Mouse (Mus musculus) gastrocnemius, adult 8-10 months (tissue): Measurements from ENCODE around the gene Gm20388. TPM values are rescaled to one million over a fixed set of nuclear protein-coding genes. Genes with fewer than 3 reads are reported as not detected.

Source experiments
- DNase-seq, 2 experiments: peaks; one replicate each; pipeline ENCODE4 v3.0.0; 2022; ENCODE audit warnings: low spot score in 2 of 2
- total RNA-seq, 4 experiments: library from RNA; stranded (reverse); gene quantifications; 2 replicates each; pipeline ENCODE4 v1.2.4; 2022

Gm20388 gene
- total RNA-seq, 4 experiments from 2014 or later = 4.4 to 20.0 (median 7.9) TPM; not detected in 1

DNA sequence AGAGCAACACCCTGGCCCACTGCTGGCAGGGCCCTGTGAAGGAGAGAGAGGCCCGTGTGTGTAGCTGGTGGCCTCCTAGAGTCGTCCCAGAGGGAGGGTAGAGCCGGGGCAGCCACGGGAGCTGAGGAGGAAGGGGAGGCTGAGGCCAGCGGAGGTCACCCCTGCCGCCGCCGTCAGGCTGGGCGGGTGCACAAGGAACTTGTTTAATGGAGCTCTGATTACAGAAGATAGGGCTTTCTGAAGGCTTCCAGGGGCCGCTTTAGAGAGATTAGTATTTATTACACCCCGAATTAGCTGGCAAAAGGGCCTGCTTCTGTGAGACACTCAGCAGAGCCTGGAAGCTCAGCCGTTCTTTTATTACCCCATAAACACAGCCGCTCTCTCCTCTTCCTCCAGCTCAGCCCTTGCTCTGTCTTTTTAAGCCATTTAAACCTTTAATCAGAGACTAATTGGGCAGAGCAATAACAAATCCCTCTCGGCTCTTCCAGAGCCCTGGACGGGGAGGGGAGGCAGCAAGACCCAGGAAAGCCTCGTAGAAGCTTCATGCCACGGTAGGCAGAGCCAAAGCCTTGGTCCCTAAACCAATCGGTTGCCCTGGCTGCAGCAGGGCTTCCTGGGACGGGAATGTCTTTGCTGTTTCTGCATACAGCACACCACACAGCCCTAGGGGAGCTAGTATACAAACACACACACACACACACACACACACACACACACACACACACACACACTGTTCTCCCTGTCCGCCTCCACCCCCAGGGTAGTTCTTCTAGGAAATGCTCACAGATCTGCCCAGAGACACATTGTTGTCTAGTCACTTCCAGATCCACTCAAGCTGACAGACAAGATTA, 1448.7 kb downstream of the Gm20388 start:
- DNase-seq = no peak

DNA sequence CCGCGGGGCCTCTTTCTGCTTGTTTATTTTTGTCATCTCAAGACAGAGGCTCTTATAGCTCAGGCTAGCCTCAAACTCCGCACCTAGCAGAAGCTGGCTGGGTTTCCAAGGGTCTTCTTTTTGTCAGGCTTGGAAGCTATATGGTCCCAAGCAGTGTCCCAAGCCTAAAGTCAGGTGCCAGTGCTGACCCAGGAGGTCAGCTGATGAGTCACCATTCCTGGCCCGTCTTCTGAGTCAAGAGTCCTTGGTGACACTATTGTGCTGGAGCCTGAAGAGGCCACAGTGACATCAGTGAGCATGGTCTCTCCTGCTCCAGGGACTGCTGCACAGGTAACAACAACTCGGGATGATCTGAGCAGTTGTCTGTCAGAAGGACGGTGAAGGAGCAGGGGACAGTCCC, 1449.4 kb downstream of the Gm20388 start:
- no peak for DNase-seq

DNA sequence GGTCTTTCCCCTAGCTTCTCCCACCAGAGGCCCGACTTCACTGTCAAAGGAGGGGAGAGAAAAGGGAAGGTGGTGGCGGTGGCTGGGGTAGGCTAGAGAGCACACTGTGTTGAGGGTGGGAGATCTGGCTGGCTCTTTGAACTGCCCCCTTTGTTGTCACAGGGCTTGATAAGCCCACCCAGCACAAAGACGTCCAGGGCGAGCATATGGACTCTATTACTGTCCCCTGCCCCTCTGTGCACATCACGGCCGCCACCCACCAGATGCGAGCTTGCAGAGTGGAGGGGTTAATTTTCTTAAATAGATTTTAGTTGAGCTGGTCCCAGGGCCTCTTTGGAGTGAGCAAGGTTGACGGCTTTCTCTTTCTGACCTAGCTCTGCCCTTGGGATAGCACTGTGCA, 1450.5 kb downstream of the Gm20388 start:
- DNase-seq = no peak

DNA sequence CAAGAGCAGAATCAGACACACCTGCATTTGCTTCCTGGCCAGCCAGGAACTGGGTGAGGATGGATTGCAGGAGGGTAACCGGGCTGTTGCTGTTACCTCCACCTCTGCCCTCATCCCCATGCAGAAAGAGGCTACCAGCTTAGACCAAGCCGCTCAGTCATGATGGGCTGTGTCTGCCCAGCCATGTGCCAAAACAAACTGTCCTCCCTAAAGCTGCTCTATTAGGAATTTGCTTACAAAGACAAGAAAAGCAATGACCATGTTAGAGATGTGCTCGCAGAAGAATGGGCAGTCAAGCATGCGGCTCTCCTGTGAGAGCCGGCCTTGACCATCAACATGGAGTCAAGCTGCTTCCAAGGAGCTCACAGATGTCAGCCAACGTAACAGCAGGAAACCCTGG, 1454.0 kb downstream of the Gm20388 start:
- DNase-seq = no peak

DNA sequence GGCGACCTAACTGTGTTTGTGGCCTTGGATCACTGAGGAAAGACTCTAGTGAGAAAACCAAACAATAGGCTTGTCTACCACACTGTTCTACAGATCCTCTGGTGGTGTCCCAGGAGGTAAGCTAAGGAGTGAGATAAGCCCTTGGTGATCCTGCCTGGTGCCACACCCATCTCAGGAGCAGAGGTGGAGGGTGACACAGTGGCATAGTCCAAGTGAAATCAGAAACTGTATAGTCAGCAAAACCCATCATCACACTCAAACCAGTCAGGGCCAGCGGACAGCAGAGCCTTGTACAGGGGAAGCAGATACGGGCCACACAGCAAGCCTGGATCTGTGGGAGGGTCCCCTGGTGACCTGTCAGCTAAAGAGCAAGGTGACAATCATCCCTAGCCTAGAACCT, 1454.5 kb downstream of the Gm20388 start:
- DNase-seq = no peak

DNA sequence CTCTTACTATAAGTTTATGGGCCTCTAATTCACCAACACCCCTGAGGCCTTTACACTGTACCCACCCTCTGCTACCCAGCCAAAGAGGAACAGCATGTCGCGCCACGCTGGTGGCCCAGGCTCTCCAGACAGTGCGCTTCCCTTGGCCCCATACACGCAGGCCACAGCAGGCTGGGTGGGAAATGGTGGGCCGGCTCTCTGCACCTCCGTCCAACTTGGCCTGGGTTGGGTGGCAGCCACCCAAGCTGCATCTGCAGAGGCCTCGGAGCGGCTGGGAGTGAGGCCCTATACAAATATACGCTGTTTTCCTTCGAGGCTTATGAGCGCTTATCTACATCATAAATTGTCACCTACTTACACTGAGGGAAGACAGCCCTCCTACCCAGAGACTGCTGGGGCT, 1456.0 kb downstream of the Gm20388 start:
- DNase-seq = no peak

DNA sequence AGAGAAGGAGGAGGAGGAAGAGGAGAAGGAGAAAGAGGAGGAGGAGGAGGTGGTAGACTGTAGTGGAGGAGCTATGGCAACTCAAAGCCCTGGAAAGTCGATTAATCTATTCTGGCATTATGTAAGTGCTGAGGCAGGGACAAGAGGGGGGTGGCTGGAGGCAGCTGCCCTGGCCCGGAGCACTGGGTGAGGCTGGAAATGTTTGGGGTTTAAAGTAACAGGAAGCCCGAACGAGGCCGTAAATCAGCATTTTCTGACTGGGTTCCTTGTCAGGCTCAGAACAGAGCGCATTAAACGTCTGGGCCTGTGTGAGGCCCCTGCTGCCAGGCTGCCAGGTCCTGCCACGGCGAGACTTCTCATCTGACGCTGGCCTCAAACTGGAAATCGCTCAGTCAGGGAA, 1458.2 kb downstream of the Gm20388 start:
- peak in 1 of 2 experiments; percentile 11 for DNase-seq

DNA sequence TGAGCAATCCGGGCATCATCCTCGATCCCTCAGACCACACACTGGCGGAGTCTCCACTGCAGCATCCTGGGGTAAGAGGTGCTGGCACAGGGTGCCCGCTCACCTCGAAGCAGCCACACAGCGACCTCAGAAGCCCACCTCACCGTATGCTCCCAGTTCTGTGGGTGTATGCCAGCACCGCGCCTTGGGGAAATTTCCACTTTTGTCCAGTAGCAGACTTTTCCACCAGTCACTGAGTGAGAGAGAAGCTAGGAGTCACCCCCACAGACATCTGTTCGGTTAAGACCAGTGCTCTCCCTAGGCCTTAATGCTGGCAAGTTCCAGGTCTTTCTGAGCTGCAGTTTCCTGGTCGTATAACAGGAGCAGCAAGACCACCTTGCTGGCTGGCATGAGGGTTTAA, 1458.7 kb downstream of the Gm20388 start:
- no peak for DNase-seq

DNA sequence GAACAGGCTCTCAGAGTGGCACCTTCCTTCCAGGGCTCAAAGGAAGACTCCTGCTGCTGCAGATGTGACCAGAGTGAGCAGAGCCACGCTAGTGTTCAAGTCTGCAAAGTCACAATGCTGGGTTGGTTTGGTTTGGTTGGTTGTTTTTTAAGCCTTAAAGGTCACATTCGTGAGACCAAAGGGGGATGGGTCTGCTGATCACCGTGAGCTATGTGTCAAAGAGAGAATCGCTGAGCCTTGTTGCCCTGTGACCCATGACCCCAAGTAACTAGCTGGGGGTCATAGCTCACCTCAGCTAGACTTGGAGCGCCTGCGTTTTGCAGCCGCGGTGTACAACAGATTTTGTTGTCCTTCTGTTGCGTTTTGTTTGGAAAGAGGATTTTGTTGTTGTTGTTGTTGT, 1460.6 kb downstream of the Gm20388 start:
- no peak for DNase-seq

DNA sequence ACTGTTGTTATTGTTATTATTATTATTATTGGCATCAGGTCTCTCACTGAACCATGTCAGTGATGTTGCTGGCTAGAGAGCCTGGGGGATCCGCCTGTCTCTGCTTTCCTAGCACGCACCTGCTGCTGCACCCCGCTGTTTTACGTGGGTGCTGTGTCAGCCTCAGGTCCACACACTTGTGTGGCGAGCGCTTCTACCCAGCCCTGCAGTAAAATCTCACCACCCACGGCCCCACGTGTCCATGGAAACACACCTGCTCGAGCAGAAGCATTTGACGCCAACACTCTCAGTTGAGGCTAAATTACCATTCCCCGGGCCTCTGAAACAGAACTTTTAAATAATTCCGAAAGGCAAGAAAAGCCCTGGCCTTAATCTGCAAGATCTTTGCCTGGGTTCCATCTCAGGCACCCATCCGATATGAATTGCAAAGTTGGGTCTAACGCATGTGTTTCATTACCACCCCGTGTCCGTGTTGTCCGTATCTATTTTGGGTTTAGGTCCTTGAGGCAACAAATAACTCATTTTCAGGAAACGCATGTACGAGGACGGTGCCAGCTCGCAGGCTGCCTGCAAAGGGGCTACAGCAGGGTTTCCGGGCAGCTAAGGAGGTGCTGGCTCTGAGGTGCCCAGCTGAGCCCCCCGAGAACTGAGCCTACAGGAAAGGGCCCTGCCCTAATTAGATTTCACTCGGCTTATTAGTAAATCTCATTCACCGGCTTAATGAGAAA, 1461.4 kb downstream of the Gm20388 start:
- DNase-seq = no peak

DNA sequence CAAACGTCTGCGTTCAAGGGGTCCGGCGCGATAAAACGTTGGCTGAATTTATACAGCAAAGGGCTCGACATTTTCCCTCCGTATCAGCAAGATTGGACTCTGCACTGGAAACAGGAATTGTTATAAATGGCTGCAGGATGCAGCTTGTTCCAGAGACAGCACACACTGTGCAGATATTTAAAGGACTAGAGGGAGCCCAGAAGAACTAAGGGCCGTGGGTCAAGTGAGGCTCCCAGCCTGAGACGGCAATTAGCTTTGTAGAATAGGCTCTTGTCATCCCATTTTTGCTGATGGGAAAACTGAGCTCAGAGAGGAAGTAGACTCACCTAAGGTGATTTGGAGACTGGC, 1462.0 kb downstream of the Gm20388 start:
- DNase-seq = no peak

DNA sequence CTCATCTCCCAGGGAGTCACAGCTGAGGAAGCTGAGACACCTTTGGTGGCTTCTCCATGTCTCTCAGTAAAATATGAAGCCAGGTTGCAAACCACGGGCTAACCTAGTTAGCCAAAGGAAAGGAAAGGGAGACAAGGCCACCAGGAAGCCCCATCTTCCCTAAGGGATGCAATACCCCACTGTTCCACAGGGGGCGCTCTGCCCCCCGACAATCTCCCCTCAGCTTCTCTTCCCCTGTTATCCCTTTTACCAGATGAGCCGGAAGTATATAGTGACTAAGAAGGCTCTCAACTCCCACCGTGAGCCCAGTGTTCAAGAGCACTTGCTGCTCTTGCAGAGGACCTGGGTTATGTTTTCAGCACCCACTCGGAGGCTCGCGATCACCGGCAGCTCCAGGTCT, 1463.6 kb downstream of the Gm20388 start:
- DNase-seq = no peak

DNA sequence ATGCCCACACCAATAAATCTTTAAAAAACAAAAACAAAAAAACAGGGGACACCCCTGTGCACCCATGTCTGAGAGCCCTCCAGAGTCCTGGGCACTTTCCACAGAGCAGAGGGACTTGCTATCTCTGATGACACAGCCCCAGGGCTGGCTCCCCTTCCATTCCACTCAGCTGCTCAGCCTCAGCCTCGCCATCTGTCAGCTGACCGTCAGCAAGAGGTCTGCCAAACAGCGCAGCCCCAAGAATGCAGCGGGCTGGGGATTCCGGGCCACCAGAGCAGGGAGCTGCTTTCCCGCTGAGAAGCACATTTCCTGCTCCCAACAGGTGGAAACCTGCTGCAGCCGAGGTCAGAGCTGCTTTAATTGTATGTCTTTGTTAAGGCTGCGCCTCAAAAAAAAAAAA, 1464.1 kb downstream of the Gm20388 start:
- no peak for DNase-seq

DNA sequence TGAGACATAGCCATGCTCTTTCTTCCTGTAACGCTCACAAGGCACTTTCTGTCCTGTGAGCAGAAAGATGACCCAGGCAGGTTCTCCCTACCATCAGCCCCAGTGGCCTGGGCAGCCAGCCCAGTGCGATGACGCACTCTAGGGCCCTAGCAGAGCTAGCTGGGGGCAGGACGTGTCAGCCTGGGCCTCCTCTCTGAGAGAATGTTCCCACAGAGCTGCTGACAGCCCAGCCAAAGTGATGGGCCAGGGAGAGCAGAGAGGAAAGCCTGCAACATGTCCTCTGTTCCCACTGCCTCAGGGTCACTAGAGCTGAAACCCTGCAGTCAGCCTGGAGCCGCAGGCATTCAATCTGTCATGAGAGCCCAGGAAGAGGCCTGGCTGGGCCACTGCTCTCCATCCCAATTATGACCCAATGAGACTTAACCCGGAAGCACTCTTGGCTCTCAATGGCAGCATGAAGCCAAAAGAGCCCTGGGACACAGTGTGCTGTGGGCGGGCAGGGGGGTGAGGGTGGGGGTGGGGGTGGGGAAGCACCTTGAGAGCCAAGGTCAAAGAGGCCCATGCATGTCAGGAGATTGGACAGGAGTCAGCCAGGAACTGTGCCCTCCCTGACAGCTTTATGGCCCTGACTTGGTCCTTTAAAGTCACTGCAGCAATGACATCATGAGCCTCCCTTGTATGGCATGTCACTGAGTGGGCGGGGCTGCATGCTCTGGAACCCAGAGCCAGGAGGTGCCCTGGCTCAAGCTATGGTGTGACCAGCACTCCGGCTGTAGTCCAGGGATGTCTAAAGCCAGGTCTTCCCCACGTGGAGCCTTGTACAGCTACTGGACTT, 1465.7 kb downstream of the Gm20388 start:
- DNase-seq = peak; percentile 31 to 61

DNA sequence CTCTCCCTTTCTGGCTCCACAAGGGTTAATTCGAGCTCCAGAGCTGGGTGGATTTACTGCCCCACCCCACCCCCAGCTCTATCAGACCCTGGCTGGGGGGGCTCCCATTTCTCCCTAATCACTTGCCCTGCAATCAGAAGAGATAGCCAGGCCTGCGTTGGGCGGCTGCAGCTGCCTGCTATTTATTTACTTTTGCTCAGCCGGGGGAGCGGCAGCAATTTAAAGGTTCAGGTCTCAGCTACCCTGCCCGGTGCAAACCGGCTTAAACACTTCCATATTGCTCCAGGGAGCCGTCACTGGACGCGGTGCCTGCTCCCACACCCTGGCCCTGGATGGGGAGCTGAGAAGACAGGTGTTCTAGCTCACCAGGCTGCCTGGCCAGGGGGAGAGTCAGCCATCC, 1467.0 kb downstream of the Gm20388 start:
- no peak for DNase-seq

DNA sequence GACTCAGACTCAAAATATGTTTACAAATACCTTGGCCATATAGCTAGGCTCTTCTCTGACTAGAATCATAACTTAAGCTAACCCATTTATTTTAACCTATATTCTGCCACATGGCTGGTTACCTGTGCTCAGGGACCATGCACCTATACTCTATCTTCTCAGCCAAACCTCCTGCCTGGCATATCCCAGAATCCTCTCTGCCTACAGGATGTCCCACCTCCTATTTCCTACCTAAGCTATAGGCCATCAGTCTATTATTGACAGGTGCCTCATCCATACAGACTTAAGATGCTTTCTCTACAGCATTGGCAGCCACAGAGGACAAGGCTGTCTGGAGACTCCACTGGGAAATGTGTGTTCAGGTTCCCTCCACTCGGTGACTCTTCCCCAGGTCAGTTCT, 1468.7 kb downstream of the Gm20388 start:
- no peak for DNase-seq

DNA sequence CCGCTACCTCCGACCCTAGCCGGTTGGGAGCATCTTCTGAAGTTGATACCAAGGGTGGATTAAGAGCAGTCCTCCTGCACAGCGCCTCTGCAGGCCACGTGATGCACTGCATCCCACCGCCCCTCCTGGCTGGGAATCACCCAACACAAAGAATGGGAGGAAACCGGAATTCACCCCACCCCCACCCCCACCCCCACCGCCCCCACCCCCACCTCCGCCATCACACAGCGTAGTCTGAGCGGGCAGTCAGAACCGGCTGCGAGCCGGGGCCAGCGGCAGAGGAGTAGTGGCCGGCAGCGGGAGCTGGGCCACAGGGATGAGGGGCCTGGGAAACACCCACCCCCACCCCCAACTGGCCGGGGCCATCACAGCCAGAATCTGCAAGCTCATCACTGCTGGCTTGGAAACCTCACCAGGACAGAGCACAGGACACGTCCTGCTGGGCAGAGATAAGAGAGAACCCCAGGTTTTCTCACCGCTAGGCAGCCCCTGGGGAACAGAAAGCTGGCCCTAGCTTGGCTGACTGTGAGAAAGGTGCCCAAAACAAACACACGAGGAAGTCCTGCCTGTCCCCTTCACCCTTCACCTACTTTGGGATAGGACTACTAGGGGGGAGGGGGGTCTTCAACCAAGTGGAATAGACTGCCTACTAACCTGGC, 1472.1 kb downstream of the Gm20388 start:
- DNase-seq = peak; percentile 37 to 41

DNA sequence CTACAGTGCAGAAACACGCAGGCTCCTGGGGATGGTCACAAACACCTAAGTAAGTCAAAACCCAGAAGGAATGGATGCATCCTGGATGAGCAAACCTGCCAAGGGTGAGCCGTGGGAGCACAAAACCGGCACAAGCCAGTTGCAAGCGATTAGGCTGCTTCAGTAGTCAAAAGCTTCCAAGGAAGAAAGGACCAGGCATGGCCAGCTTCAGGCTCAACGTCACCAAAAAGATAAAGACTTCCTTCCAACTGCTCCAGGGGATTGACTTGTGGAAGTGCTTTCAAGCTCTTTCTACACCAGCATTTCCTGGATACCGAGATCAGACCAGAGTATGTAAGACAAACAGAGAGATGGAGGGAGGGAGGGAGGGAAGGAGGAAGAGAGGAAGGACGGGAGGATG, 1474.9 kb downstream of the Gm20388 start:
- DNase-seq = no peak

DNA sequence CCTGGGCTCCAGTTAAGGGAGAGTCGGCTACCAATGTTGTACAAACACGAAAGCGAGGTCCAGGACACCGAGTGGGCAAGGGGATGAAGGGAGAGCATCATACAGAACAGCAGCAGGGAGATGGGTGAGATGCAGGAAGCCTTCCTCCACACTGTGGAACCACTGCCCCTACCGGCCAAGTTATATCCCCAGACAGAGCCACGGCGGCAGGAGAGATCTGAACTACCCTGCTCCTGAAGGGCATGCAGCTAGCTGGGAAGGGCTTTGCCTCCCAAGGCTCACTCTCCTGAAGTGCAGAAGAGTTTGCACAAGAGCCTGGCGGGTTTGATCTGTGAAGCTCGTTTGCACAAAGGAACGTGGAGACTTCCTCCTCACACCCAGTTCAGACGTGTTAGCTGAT, 1480.0 kb downstream of the Gm20388 start:
- no peak for DNase-seq

DNA sequence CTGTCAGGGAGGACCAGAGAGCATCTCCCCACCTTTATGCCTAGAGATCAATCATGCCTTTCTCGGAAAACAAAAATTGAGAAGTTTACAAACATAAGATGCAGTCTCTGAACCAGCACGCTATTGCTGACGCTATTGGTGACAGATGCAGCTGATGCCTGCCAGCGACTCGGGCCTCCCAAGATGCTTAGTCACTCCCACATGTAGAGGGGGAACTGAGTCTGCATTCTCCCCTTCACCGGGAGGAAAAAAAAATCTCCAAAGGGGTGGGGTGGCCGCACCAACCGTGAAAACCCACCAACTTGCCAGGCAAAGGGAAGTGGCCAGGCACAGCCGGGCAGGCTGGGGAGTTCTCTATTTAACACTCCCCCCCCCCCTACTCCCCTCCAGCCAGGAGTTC, 1480.6 kb downstream of the Gm20388 start:
- no peak for DNase-seq

DNA sequence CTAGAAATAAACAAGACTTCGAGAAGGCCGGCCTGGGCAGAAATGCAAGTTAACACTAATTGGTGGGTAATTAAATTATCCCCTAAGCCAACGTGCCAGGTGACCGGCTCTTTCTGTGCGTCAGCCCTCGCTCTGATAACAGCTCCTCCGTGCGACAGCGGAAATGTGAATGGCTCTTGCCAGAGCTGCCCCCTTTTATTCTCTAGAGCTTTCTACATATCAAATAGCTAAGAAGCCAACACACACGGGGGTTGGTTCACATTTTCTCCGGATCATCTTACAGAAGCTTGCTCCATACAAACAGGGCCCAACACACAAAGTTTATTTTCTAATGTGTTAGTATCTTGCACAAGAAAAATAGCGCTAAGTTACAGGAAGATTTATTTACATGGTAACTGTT, 1481.1 kb downstream of the Gm20388 start:
- no peak for DNase-seq

DNA sequence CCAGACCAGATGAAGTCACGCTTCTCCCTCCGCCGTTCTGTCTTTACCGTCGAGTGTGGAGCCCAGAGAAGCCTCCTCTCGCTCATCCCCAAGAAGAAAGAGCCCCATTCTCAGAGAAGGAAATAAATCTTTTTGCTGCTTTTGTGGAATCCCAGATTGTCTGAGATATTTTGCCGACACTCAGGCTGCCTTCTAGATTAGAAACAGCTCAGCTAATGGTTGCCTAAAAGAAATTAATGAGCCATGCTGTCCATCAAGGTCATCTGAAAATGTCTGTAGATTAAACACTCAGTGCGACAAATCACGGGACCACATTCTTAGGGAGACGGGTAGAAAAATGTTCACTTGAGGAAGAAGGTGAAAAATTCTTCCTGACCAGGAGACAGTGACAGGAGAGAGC, 1481.8 kb downstream of the Gm20388 start:
- DNase-seq = no peak
